Comparison of ENCODE assay signal across 18 mouse cellular contexts in the genomic region with DNA sequence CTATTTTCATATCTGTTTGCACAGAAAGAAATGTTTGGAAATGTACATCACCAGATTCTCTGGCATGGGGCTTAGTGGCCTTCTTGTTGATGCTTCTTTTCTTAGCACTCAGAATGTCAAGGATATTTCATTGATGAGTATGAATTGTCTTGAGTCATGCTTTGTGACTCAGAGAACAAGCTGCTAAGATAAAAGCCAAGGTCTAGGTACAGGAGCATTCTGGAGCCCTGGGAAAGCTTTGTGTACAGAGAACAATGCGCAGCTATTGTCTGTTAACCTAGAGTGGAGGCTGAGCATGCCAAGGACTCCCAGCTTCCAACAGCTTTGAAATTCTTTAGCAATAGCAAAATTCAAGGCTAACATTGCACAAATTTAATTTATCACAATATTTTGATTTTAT.
DNase-seq lines count a peak whose midpoint lies in the region; ATAC-seq and TF ChIP-seq lines count a peak whose summit lies in the region.
"Had no signal": no experiment of that assay in that cellular context is flagged by ENCODE, and none has a peak within 500 bp of the region (broad histone marks: within the 10 kb centered on the region; RNA-seq: fewer than 3 reads in every experiment).

No protein-coding gene starts in this region.

- H3K4me3 ChIP-seq in stomach, postnatal 0 days (ENCODE audit: low read depth, low read length), result no peak overlapping the region
- H3K4me3 ChIP-seq in hindbrain, embryonic 11.5 days (ENCODE audit: low read depth, low read length), result no peak overlapping the region
- H3K4me3 ChIP-seq: embryonic facial prominence, embryonic 15.5 days; heart, embryonic 13.5 days; liver, embryonic 15.5 days; neural tube, embryonic 13.5 days had no signal

- no peak for TF ChIP-seq EP300 in stomach, postnatal 0 days (optimal IDR thresholded peaks at IDR 0.05)

- H3K27ac ChIP-seq in stomach, postnatal 0 days (replicated peaks), result no peak overlapping the region
- H3K27ac ChIP-seq in hindbrain, embryonic 11.5 days (ENCODE audit: low read depth, low read length), result no peak overlapping the region
- H3K27ac ChIP-seq: embryonic facial prominence, embryonic 15.5 days; heart, embryonic 13.5 days; liver, embryonic 15.5 days; neural tube, embryonic 13.5 days had no signal

- no peaks in the 10 kb centered on the region for H3K4me1 ChIP-seq in stomach, postnatal 0 days (replicated peaks; ENCODE audit: control insufficient read depth, insufficient read depth)
- no peaks in the 10 kb centered on the region for H3K4me1 ChIP-seq in hindbrain, embryonic 11.5 days (replicated peaks; ENCODE audit: control insufficient read depth, insufficient read depth, low read length)
- H3K4me1 ChIP-seq: embryonic facial prominence, embryonic 15.5 days; liver, embryonic 15.5 days had no signal

- H3K9ac ChIP-seq in stomach, postnatal 0 days (ENCODE audit: low read length), result no peak overlapping the region
- no peak overlapping the region for H3K9ac ChIP-seq in hindbrain, embryonic 11.5 days (ENCODE audit: low read depth, low read length)
- H3K9ac ChIP-seq: embryonic facial prominence, embryonic 15.5 days; heart, embryonic 13.5 days; liver, embryonic 15.5 days; neural tube, embryonic 13.5 days had no signal

- H3K27me3 ChIP-seq in stomach, postnatal 0 days (ENCODE audit: control insufficient read depth, insufficient read depth, low read length), result no peaks in the 10 kb centered on the region
- H3K27me3 ChIP-seq in hindbrain, embryonic 11.5 days (ENCODE audit: control insufficient read depth, insufficient read depth, low read length), result no peaks in the 10 kb centered on the region
- H3K27me3 ChIP-seq: embryonic facial prominence, embryonic 15.5 days; heart, embryonic 13.5 days; liver, embryonic 15.5 days; neural tube, embryonic 13.5 days had no signal

- DNase-seq in heart, adult 11 months, result peak; percentile 45
- no peak for DNase-seq in heart, postnatal 14 days
- DNase-seq in testis, postnatal 14 days (ENCODE audit: low spot score), result peak; percentile 55
- no peak for DNase-seq in testis, postnatal 10 days (ENCODE audit: low spot score)
- DNase-seq in adrenal gland, postnatal 14 days, result peak; percentile 28
- DNase-seq in stomach, postnatal 0 days (ENCODE audit: low spot score), result no peak
- no peak for DNase-seq in hindbrain, embryonic 11.5 days (ENCODE audit: low spot score)
- DNase-seq: cerebellum, adult 9-11 months; embryo, embryonic 11 days; heart, postnatal 4 days; kidney, adult 8-10 months; kidney, postnatal 25 days had no signal

- TF ChIP-seq CTCF in stomach, postnatal 0 days (IDR thresholded peaks at IDR 0.05; ENCODE audit: low read depth), result no peak

- no peaks in the 10 kb centered on the region for H3K36me3 ChIP-seq in stomach, postnatal 0 days (ENCODE audit: control insufficient read depth, insufficient read depth, low read length)
- H3K36me3 ChIP-seq in hindbrain, embryonic 11.5 days (ENCODE audit: control insufficient read depth, insufficient read depth, low read length), result no peaks in the 10 kb centered on the region
- H3K36me3 ChIP-seq: embryonic facial prominence, embryonic 15.5 days; heart, embryonic 13.5 days; liver, embryonic 15.5 days; neural tube, embryonic 13.5 days had no signal

- intact Hi-C loops in heart, postnatal 14 days (cut with DNase I), result no loop called here

- no peaks in the 10 kb centered on the region for H3K9me3 ChIP-seq in stomach, postnatal 0 days (ENCODE audit: control insufficient read depth, low read length)
- H3K9me3 ChIP-seq in hindbrain, embryonic 11.5 days (ENCODE audit: control insufficient read depth, low read length), result no peaks in the 10 kb centered on the region
- H3K9me3 ChIP-seq: embryonic facial prominence, embryonic 15.5 days; heart, embryonic 13.5 days; liver, embryonic 15.5 days; neural tube, embryonic 13.5 days had no signal

- no peak for ATAC-seq in stomach, postnatal 0 days (ENCODE audit: low FRiP score, low TSS enrichment)
- no peak for ATAC-seq in hindbrain, embryonic 11.5 days (ENCODE audit: low FRiP score)
- ATAC-seq: forebrain, embryonic 14.5 days; lung, postnatal 0 days had no signal

- no peak overlapping the region for H3K4me2 ChIP-seq in stomach, postnatal 0 days (replicated peaks; ENCODE audit: low read depth)
- H3K4me2 ChIP-seq in hindbrain, embryonic 11.5 days (replicated peaks; ENCODE audit: low read depth, low read length), result no peak overlapping the region
- H3K4me2 ChIP-seq: embryonic facial prominence, embryonic 15.5 days; heart, embryonic 13.5 days; liver, embryonic 15.5 days; neural tube, embryonic 13.5 days had no signal

- WGBS in stomach, postnatal 0 days, result 79% methylated on average over 1 of the region's 1 CpGs
- WGBS in hindbrain, embryonic 11.5 days, result 90% methylated on average over 1 of the region's 1 CpGs

Comparison
In these comparisons a context has a peak if more than half of its experiments do, and no peak if none do; other contexts are left out.
1. DNase-seq: peak in heart, adult 11 months (single experiment), testis, postnatal 14 days (single experiment) and adrenal gland, postnatal 14 days (single experiment); none in heart, postnatal 14 days (0 of 2), testis, postnatal 10 days (single experiment), stomach, postnatal 0 days (single experiment) and hindbrain, embryonic 11.5 days (single experiment).